Mouse (Mus musculus) mouse trophoblast stem cell (cell line): ENCODE results near the gene Artn.

Experiments
- in situ Hi-C, 2 experiments: fragments of 300-500 bp; cut with MseI, MboI; formaldehyde crosslinking; loops; 2 replicates in 1 of 2; 3 replicates in 1 of 2; pipeline ENCODE4 v1.15.1; 2025

The Artn gene

DNA sequence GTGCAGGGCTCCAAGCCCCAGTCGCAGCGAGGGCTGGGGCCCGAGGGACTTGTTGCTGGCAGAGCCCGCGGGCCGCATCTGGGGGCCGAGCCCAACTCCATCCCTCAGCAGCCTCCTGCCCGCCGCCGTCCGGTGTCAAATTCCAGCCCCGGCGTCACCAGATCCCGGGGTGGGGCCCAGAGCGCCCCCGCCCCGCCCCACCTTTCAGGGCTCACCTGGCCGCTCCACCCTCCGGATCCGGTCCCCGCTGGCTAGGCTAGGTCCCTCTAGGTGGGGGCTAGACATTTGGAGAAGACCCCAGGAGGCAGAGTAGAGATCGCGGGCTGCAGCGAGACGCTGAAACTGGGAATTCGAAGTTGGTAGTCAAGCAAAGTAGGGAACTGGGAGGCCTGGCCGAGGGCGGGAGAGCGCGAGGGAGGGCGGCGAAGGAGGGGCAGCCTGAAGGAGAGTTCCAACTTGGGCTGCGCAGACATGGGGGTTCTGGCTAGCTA, at the start of gene Artn:
Gene Artn, minus strand, starts transcription at position 373 of the 491 bp plus-strand sequence.
- in situ Hi-C loops, result loop anchor here (5.0 to 10.0 kb wide), 2 partner anchors 155 to 158 kb away; no protein-coding TSS in a partner anchor

DNA sequence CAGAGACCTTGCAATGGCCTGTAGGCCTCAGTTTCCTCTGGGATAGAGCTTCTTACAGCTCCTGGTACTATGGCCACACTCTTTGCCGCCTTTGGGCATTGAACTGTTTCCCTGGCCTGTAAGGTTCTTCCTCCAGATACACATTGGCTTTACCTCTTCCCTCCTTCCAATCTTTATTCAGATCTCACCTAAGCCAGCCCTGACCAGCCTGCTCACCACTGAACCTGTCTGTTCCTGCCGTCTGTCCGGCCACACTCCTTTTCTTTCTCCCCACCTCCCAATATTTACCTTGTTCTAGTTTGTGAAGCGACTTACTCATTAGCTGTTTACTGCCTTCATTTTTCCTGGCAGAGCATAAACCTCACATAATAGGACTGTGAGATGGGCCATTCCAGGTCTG, 49.6 kb upstream of the Artn start:
- in situ Hi-C loops, result no loop called here

DNA sequence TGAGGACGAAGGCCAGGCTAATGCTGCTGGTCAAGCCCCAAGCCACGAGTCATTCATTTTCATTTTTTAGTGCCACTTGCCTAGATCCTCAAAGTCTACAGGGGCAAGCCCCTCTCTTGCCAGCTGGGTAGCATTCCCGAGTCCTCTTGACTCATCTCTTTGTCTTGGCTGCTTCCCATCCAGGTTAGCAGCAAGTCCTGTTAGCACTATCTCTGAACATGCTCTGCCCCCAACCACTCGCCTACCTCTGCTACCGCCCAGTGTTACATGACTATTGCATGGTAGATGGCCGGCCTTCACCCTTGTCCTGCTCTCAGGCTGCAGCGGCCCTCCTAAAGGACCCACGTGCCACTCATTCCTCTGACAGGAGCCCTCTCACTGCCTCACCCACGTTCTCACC, 48.7 kb upstream of the Artn start:
- in situ Hi-C loops, result no loop called here

DNA sequence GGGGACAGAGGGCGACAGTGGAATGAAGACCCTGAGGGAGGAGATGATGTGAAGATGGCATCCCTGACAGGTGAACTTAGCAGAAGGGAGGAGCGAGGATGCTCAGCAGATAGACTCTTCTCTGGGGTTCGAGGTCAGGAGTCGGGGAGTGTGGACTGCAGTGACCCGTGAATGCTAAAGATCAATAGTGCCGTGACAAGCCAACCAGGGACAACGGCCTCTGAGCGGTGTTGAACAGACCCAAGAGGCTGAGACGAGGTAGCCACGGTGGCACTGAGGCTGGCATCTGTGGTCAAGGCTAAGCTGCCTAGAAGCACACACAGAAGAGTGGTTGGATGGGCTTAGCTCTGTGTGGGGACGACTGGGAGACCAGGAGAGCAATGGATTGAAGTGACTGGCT, 48.3 kb upstream of the Artn start:
- in situ Hi-C loops, result no loop called here

DNA sequence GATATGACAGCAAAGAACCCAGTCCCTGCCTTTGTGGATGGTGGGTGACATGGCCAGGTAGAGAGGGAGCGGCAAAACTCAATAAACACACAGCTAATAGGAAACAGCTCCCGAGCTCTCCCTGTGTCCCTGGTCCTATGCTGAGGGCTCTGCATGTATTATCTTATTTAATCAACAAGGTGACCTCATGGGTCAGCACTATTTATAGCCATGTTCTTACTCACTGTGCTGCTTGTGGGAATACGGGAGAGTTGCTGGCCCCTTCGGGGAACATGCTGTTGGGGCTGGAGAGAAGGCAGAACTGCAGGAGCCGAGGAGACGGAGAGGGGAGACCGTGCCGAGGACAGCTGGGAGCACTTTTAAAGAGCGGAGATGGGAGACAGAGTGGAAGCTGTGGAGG, 47.8 kb upstream of the Artn start:
- in situ Hi-C loops, result no loop called here

DNA sequence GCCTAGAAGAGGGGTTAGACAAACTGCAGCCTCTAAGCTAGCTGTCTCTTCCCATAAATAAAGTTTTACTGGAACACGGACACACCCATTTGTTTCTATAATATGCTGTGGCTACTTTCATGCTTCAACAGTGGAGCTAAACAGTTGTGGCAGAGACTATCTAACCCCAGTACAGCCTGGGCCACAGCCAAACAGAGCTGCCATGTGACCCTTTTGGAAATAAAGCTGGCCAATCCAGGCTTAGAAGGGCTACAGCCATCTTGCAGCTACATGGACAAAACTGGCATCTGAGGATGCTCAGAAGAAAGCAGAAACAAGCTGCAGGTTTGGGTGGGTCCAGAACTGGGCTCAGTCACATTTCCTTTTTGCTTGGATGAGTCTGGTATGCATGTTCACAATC, 46.3 kb upstream of the Artn start:
- in situ Hi-C loops, result no loop called here

DNA sequence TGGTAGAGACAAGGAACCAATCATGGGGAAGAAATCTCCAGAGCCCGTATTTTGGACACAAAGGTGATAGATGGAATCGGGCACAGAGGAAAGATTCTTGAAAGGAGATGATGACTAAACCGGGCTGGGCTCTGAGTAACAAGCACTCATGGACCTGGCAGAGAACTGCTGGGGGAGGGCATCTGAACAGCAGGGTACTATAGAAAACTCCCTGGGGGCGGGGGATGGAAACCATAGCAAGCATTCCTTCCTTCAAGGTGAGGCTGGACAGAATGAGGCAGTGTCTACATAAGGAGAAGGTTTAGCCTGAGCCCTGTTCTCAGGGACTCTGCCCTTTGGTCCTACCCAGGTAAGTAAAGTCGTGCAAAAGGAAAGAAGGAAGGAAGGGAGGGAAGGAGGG, 45.2 kb upstream of the Artn start:
- in situ Hi-C loops, result no loop called here

DNA sequence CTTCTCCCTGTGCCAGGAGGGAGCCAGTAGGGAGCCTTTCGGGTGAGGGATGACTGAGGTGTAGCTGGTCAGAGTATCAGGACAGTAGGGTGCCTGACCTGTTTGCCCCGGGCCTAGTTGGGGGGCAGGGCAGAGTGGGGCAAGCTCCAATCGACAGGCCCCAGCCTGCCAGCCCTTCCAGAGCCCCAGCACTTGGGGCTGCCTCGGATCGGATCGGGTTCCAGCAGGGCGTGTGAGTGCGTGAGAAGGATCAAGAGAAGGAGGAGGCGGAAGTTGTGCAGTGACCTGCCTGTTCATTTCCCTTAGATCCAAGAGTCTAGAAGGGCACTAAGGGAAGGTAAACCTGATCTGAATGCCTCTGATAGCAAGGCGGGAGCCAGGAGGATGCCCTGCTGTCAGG, 43.4 kb upstream of the Artn start:
- in situ Hi-C loops, result no loop called here

DNA sequence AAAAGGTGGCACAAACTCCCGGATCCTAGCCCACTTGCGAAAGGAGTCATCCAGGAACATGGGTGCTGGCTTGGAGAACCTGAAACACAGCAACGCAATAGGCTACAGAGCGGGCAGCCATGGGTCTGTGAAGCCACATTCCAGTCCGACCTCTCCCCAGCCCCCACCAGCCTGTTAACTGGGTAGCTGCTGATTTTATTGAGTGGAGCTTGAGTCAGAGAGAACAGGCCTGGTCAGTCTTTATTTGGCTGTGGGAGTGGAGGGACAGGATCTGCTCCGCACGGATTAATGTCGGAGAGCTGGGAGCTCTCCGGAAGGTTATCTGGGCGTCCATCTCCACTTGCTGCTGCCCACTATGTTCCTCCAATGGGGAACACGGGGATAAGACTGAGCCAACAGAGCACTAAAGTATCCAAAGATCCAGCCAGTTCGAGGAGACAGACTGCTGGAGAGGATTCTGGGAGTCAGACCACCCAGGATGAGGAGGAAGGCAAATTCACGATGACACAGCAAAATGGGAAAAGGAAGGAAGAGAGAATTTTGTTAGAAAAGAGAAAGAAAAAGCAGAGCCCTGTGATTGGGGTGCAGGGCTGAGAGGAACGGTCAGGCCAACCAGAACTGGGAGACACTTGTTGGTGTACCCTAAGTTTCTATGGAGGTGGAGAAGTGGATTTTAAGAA, 34.9 kb upstream of the Artn start:
- in situ Hi-C loops, result no loop called here

DNA sequence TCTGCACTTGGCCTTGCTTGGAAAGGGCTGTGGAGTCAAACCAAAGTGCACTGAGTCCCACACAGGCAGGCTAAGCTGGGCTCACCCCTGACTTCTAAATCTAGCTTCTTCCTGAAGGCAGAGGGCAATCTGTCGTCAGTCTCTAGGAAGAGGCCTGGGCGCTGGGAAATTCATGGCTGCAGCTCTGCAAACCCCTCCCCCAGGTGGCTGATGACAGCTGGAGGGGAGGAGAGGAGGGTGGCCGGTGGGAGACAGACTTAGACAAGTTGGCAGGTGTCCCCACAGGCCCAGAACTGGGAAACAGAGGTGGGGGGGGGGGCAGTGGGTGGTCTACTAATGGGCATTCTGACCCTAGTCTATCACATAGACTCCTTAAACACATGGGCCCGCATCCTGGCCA, 27.9 kb upstream of the Artn start:
- in situ Hi-C loops, result no loop called here

DNA sequence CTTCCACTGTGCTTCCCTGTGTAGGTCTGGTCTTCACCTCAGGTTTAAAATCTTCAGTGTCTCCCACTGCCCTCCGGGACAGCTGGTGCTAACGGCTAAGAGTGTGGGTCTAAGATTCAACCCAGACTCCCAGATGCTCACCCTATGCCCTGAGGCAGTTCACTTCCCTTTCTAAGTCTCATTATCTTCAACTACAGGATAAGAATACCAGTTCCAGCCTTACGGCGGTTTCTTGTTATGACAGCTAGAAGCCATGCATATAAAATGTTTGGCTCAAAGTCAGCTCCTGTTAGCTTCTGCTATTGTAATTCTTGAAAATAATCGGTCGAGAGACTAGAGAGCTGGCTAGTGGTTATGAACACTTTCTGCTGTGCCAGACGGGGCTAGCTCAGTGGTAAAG, 17.9 kb upstream of the Artn start:
- in situ Hi-C loops, result no loop called here

DNA sequence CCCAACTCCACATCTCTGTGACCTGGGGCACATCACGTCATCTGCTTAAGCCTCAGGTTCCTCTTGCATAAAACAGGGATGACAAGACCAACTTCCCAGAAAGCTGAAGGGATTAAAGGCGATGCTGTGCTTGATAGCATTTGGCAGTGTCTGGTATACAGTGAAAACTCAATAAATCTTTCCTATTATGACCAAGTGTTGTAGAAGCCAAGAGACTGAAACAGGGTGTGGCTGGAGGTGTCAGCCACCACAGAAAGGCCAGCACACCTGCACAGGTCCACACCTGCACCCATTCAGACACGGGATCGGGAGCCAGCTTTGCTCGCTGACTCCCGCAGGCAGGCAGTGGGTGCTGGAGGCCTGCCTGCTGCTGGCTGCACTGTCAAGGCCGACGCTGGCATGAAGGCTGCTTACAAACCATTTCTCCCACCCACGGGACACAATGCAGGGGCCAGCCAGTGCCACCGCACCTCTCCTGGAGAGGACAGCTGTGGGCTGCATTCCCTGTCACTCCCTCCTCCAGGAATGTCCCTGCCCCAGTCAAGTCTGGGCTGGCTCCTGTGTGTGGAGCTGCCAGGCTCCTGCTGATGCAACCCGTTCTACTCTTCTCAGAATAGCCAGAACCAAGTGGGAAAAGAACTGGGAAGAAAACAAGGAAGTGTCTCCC, 17.2 kb upstream of the Artn start:
- in situ Hi-C loops, result no loop called here

DNA sequence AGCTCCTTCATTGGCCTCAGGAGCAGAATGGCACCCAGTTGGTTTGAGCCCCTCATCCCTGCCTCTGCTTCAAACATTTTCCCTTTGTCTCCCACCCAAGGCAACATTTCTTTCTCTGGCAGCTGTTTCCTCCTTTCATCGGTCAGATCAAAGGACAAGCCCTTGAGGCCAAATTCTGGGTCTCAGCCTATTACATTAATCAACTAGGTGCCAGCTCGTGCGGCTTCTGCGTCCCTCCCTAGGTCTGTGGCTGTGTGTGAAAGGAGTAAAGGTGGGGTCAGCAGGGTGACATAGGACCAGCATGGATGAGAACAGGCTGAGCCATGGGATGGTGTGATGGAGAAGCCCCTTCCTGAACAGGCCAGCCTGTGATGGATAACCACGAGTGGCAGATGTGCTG, 13.8 kb upstream of the Artn start:
- in situ Hi-C loops, result no loop called here

DNA sequence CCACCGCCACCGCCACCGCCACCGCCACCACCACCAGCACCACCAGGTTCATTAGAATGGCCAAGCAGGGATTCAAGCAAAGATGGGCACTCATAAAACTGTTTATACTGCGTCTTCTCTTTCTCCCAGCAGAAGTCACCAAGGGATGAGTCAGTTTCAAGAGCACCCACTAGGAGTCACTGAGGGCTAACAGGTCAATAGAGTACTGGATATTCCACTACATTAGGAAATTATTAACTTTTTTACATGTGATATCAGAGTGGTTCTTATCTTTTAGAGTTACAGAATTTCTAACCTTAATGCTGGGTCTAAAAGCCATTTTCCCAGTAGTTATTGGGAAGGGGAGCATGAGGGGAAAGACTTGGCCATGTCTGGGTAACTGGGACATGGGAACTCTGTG, 7.4 kb upstream of the Artn start:
- in situ Hi-C loops, result no loop called here

DNA sequence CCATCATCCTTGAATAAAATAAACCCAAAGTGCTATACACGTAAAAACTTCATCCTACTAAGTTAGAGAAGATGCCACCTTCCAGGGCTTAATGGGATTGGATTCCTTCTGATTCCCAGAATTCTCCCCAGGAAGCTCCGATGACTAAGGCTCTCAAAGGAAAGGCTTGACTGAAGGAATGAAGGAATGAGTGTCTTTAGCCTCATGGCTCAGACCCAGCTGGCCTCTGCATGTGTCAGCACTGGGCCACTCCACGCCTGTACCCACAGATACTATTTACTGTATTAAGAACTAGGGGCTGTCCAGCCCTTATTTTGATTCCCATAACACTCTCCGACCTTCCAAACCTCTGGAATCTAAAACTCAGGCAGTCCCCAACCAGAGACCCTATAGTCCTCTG, 4.5 kb upstream of the Artn start:
- in situ Hi-C loops, result no loop called here

DNA sequence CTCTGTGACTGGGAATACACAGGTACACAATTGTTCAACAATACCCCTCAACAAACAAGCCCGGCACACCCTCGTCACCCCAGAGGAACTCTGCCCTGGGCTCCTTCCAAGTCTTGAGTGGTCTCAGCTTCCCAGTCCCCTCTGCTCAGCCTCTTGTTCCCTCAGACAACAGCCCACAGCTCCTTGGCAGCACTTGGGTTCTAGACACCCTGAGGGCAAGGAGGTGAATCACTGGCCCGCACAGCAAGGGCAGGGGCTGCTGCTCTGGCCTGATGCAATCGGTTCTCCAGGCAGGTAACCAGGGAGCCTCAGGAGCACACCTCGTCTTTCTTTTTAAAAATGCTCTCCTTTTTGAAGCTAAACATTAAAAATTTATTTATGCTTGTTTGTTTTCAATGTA, 3.7 kb upstream of the Artn start:
- in situ Hi-C loops, result no loop called here

DNA sequence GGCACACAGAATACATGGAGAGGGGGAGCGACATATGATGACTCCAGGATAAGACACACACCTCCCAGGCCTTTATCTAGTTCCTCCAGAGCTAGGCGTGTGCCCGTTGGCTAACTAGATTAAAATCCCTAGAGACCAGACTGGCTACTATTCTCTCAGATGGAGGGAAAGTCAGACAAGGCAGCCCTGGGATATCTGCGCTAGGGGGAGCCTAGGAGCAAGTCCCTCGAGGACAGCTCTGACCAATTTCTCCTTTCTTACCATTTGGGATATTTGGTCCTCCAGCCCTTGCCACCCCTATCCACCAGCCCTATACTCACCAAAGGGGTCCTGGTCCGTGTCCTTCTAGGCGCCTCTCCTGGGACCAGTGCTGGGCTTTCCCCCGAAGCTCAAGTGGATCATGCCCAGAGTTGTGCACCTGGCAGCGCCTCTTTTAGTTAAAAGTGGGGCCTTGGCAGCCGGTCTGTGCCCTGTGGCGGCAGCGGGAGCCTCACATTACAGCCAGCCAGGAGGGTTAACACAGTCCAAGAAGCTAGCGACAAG, 793 bp downstream of the Artn start:
- in situ Hi-C loops, result loop anchor here (5.0 to 10.0 kb wide), 2 partner anchors 156 to 159 kb away; no protein-coding TSS in a partner anchor

DNA sequence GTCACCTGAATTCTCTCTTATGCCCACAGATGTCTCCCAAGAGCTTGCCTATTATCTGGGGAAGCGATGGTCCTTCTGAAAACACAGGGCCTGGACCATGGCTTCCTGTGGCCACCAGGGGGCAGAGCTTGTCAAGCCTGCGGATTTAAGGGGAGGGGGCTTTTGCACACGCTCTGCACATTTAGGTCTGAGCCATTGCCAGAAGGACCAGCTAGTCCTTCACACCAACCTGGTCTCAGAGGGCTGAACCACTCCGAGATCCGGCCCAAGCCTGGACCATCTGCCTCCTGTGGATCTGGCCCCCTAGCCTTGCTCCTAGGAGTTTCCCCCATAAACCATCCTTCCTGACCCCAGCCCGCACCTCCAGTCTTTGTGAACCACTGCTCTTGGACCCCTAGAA, 1.3 kb downstream of the Artn start:
- in situ Hi-C loops, result loop anchor here (5.0 to 10.0 kb wide), 2 partner anchors 157 to 159 kb away; no protein-coding TSS in a partner anchor

DNA sequence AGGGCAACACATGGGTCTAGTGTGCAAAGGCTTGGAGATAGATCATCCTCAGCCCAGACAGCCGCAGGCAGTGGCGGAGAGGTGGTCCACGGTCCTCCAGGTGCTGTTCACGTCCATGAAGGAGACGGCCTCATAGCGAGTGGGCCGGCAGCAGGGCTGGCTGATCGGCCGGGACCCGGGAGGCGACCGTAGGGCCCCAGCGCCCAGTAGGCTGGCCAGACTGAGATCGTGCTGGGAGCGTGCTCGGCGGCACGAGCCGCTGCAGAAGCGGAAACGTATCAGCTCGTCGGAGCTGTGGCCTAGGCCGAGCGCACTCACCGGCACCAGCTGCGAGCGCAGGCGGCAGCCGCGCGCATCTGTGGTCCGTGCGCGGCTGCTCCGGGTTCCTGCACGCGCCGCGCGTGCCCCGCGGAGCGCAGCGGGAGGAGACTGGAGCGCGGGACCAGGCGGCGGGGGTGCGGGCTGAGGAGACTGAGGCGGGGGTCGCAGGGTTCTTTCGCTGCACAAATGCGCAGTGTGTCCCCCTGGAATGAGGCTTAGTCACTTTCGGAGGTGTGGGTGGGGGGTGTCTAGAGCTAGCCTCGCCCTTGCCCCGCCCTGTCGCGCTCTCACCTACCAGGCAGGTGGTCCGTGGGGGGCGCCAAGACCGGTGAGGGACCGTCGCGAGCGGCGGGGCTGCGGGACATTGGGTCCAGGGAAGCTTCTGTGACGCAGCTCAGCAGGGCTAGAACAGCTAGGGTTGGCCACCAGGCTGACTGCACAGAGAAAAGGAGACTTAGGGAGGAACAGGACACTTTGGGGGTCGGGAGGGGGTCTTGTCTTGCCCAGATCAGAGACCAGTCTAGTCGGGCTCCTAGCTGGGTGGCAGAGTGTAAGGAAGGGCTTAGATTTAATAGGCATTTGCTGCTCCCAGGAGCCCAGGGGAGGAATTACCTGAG, 2.7 kb downstream of the Artn start:
- in situ Hi-C loops, result loop anchor here (5.0 to 10.0 kb wide), 2 partner anchors 158 to 160 kb away; no protein-coding TSS in a partner anchor

DNA sequence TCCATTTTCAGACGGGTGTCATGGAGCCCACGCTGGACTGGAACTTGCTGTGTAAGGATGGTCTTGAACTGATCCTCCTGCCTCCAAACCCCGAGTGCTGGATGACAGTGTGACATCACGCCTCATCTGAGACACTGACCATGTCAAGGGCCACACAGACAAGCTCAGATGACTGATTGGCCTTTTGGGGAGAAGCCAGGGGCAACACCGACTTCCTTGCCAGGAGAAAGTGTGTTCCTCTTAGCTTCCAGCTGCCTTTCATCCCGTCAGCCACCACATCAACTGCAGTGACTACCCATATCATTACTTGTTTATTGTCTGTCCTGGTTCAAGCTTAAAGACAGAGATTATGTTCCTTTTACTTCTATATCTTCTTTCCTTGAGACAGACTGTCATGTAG, 4.6 kb downstream of the Artn start:
- in situ Hi-C loops, result loop anchor here (5.0 to 10.0 kb wide), 2 partner anchors 160 to 162 kb away; no protein-coding TSS in a partner anchor

DNA sequence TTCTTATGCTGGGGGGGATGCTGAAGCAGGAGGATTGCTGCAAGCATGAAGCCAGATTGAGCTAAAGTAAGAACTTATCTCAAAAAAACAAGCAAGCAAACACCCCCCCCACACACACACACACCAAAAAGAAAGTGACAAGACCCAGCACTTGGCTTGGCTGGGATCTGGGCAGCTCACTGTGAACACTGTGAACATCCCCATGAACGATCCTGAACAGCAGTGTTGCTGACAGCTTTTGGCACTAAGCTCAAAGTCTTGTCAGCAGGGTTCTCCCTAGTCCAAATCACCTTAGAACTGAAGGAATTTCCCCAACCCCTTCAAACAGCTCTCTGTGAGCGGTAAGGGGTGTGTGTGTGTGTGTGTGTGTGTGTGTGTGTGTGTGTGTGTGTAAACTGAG, 6.1 kb downstream of the Artn start:
- in situ Hi-C loops, result loop anchor here in 1 of 2 experiments (10.0 kb wide), 1 partner anchor 161 kb away; no protein-coding TSS in a partner anchor
